Mouse (Mus musculus): ENCODE measurements around the gene Pde6h. TPM values are rescaled to one million over a fixed set of nuclear protein-coding genes. Genes with fewer than 3 reads are reported as not detected.
A peak's percentile ranks its signal among the peaks of the same experiment; 100 is the strongest.

Gene Pde6h
- polyA plus RNA-seq, 1 experiment from 2014 or later = not detected

DNA sequence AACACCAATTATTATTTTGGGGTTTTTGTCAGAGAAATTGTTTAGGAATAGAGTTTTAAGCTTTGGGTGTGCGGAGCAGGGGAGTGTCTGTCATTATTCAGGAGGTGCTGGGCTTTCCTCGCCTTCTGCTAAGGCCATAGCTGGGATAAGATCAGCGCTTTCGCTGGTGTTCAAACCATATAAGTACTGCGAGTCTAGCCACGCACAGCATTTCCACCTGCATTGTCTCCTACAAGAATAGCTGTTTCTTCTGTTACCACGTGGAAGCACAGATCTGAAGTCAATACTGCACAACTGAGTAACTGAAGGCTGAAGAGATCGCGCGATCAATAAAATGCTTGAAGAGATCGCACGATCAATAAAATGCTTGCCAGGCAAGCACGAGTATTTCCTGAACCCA lies 7.6 kb downstream of the Pde6h start:
- no peak for ATAC-seq (ENCODE audit: low FRiP score, low read depth)
- H3K36me3 ChIP-seq = no peaks in the 10 kb centered on the region
- H3K27ac ChIP-seq (replicated peaks) = peak overlapping the region; percentile 4; the same call in 1 of the 2 replicates
- 87% methylated on average over 13 of the region's 13 CpGs for WGBS
- no peak overlapping the region for H3K9ac ChIP-seq (replicated peaks)
- H3K9me3 ChIP-seq = no peaks in the 10 kb centered on the region
- H3K27me3 ChIP-seq = no peaks in the 10 kb centered on the region
- no peaks in the 10 kb centered on the region for H3K4me1 ChIP-seq
- H3K4me3 ChIP-seq = no peak overlapping the region
- H3K4me2 ChIP-seq (replicated peaks) = no peak overlapping the region

DNA sequence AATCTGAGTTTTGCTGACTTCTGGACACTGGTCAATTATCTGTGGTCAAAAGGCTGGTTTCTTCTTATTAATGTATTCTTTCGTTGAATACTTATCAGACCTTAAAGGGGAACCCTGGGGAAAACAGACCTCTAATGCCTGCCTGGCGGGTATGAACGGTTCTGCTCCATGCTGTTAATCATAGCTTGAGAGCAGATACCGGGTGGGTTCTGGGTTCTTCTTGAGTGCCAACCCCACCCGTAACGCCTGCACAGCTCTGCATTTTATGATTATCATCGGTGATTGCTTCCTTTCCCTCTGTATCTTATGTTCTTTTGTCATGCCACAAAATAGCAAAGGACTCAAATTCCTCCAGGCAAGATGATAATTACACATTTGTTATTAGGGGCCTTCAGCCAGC lies 10.4 kb downstream of the Pde6h start:
- Histone ChIP-seq H3K36me3 (no peaks in the 10 kb centered on the region), H3K27me3 (no peaks in the 10 kb centered on the region), H3K4me2 (replicated peaks) (no peak overlapping the region), H3K9me3 (no peaks in the 10 kb centered on the region), H3K9ac (replicated peaks) (no peak overlapping the region), H3K27ac (replicated peaks) (no peak overlapping the region), H3K4me3 (no peak overlapping the region), H3K4me1 (no peaks in the 10 kb centered on the region)
- 88% methylated on average over 7 of the region's 7 CpGs for WGBS
- ATAC-seq (ENCODE audit: low FRiP score, low read depth) = no peak

DNA sequence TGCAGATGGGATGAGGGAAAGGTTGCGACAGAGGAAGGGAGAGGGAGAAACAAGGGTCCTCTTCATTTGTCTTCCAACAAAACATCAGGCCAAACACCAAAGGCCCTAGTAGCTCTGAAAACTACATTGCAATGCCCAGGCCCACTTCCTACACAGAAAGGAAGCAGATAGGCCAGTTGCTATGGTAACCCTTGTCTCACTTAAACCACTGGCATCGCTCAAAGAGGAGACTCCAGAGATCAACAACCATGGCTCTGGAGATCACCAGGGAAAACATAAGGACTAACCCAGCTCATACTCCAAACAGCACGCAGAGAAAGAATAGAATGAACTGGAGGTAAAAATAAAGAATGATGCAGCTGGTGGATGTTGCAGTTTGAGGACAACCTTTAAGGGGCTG lies 11.6 kb downstream of the Pde6h start:
- no peaks in the 10 kb centered on the region for H3K4me1 ChIP-seq
- no peak overlapping the region for H3K4me3 ChIP-seq
- 64% methylated on average over 3 of the region's 3 CpGs for WGBS
- no peak overlapping the region for H3K9ac ChIP-seq (replicated peaks)
- no peak overlapping the region for H3K4me2 ChIP-seq (replicated peaks)
- H3K9me3 ChIP-seq = no peaks in the 10 kb centered on the region
- no peak overlapping the region for H3K27ac ChIP-seq (replicated peaks)
- no peak for ATAC-seq (ENCODE audit: low FRiP score, low read depth)
- H3K27me3 ChIP-seq = no peaks in the 10 kb centered on the region
- no peaks in the 10 kb centered on the region for H3K36me3 ChIP-seq

DNA sequence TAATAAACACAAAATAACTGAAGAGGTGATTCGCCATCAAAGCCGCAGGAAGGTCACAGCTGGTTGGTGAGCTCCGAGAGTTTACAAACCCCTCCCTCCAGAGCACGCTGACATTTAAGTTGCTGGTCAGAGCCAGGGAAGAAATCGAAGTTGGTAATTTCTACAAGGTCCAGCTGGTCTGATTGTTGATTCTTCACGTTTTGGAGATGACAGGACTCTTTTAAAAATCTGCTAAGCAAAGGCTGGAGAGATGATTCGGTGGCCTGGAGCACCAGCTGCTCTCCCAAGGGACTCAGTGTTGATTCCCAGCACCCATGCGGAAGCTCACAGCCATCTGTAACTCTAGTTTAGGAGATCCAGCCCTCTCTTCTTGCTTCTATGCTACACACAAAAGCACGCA lies 12.7 kb downstream of the Pde6h start:
- H3K4me2 ChIP-seq (replicated peaks) = no peak overlapping the region
- H3K4me3 ChIP-seq = no peak overlapping the region
- ATAC-seq (ENCODE audit: low FRiP score, low read depth) = no peak
- no peaks in the 10 kb centered on the region for H3K9me3 ChIP-seq
- H3K27me3 ChIP-seq = no peaks in the 10 kb centered on the region
- 91% methylated on average over 9 of the region's 9 CpGs for WGBS
- no peak overlapping the region for H3K9ac ChIP-seq (replicated peaks)
- H3K27ac ChIP-seq (replicated peaks) = no peak overlapping the region
- H3K4me1 ChIP-seq = no peaks in the 10 kb centered on the region
- H3K36me3 ChIP-seq = no peaks in the 10 kb centered on the region

DNA sequence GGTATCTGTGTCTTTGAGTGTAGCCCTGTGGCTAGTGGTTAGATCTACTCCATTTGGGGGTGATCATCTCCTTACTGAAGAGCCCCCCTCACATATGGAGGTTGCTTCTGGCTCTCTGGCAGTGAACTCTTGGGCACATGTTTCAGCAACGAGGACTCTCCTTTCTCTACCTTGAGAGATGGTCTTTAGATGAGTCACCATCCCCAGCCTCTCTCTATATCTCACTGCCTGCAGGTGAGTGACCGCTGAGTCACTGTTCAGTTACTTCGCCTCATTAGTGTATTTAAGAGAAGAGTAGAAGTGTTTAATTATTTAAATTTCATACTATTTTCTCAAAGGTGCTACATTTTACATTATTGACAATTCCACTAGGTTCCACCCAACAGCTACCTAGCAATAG lies 13.5 kb downstream of the Pde6h start:
- Histone ChIP-seq H3K4me2 (replicated peaks) (no peak overlapping the region), H3K27ac (replicated peaks) (no peak overlapping the region), H3K4me3 (no peak overlapping the region), H3K9me3 (no peaks in the 10 kb centered on the region), H3K9ac (replicated peaks) (no peak overlapping the region), H3K27me3 (no peaks in the 10 kb centered on the region), H3K4me1 (0 out of 2 replicates have a peak, but pooled peaks cover 3% of the 10 kb centered on the region), H3K36me3 (no peaks in the 10 kb centered on the region)
- no peak for ATAC-seq (ENCODE audit: low FRiP score, low read depth)
- WGBS = 85% methylated on average over 3 of the region's 3 CpGs

DNA sequence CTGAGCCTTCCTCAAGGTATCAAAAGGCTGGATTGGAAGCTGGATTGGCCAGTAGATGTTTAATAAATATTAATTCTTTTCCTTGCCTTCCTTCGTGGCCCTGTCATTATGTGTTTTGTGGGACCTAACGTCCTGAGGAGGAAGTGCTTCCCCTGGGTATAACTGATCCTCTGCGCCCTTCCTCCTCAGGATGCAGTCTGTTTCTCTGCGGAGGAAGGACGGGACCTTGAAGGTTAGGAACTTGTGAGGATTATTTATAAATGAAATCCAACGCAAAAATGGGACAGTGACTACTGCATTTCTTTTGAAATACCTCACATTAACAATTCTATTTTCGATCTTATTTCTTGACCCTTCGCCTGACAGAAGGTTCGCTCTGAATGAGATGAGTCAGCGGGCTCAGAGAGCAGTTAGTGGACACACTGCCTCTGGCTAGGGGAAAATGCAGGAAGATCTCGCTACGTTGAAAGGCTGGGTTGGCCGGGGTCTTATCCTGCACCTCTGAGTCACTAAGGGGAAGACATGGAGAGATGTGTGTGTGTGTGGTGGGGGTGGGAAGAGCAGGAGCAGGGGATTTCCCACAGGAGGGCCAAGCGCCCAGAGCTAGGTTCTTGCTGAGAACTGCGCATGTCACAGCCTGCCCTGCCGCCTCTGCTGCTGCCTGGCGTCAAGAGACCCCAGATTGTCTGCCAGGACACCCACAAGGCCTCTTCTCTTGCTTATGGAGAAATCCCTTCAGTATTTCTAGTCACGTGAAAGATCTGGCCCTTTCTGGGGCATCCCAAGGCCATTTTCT lies 14.9 kb downstream of the Pde6h start:
- Histone ChIP-seq H3K4me1 (0 out of 2 replicates have a peak, but pooled peaks cover 3% of the 10 kb centered on the region), H3K9me3 (no peaks in the 10 kb centered on the region), H3K27ac (replicated peaks) (no peak overlapping the region), H3K4me2 (replicated peaks) (no peak overlapping the region), H3K36me3 (no peaks in the 10 kb centered on the region), H3K4me3 (no peak overlapping the region), H3K9ac (replicated peaks) (no peak overlapping the region), H3K27me3 (no peaks in the 10 kb centered on the region)
- no peak for ATAC-seq (ENCODE audit: low FRiP score, low read depth)
- 84% methylated on average over 18 of the region's 18 CpGs for whole genome bisulfite sequencing

DNA sequence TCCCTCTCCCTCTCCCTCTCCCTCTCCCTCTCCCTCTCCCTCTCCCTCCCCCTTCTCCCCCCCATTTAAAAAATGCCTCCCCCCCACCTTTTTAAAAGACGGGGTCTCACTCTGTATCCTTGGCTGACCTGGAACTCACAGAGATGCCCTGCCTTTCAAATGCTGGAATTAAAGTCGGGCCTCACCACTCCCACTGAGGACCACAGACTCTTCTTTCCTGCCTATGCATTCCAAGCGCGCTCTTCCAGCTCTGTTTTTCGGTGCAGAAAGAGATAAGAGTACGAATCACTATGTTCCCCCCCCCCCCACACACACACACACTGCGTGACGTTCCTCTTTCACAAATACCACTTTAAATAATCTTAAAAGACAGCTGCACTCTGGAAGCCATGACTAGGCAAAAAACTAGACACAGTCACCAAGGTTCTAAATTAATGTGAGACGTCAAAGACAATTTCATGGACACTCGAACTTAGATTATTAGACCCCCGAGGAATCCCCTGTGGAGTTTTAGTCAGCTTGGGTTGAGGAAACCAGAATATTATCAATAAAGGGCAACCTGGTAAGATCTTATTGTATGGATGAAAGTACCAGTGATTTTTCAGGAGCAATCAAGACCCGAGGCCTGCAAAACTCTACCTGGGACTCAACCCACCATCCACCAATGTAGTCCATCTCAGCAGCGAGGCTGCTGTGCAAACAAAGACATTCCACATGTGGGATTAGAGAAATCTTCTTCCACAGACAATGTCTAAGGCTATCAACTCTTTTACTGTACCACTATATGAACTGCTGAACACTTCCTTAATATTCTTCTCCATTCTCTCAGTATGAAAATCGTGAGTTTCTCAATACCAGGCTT lies 15.9 kb downstream of the Pde6h start:
- Histone ChIP-seq H3K4me2 (replicated peaks) (no peak overlapping the region), H3K9me3 (no peaks in the 10 kb centered on the region), H3K4me1 (0 out of 2 replicates have a peak, but pooled peaks cover 3% of the 10 kb centered on the region), H3K9ac (replicated peaks) (no peak overlapping the region), H3K27ac (replicated peaks) (no peak overlapping the region), H3K36me3 (no peaks in the 10 kb centered on the region), H3K27me3 (no peaks in the 10 kb centered on the region), H3K4me3 (no peak overlapping the region)
- no peak for ATAC-seq (ENCODE audit: low FRiP score, low read depth)
- 74% methylated on average over 14 of the region's 14 CpGs for WGBS

DNA sequence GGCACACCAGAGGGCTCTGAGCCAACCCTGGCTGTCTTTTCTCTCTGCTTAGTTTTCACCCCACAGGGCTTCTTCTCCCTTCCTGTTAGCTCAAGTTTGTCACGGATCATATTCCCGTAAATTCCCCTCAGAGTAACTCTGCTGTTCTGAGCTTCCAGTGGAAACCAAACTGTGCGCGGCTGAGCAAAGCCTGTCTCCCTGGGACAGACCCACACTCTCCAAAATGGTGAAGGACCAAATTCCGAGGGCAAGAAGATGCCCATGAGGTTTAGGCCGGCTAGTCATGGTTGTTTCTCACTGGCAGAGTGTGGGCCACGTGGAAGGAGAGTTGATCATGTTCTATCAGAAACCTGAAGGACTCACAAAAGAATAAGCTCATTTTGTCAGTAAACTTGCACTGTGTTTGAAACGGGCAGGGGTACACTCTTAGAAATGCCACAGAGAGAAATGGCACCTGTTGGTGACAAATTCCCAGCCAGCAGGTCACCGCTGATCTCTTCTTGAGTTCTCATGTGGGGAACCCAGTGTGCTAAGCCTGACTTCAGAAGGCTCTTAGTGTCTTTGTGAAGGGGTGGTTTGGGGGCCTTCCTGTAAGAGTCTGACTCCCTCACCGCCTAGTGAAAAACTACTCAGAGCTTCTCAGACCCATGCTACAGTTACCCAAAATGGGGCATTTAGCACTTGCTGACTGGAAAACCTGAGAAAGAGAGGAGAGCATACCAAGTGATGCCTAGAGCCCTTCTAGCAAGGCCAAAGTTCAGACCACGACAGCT lies 16.7 kb downstream of the Pde6h start:
- 0 out of 2 replicates have a peak, but pooled peaks cover 3% of the 10 kb centered on the region for H3K4me1 ChIP-seq
- ATAC-seq (ENCODE audit: low FRiP score, low read depth) = no peak
- H3K36me3 ChIP-seq = no peaks in the 10 kb centered on the region
- no peak overlapping the region for H3K4me2 ChIP-seq (replicated peaks)
- WGBS = 80% methylated on average over 11 of the region's 11 CpGs
- no peak overlapping the region for H3K27ac ChIP-seq (replicated peaks)
- no peak overlapping the region for H3K9ac ChIP-seq (replicated peaks)
- no peaks in the 10 kb centered on the region for H3K27me3 ChIP-seq
- H3K4me3 ChIP-seq = no peak overlapping the region
- no peaks in the 10 kb centered on the region for H3K9me3 ChIP-seq

DNA sequence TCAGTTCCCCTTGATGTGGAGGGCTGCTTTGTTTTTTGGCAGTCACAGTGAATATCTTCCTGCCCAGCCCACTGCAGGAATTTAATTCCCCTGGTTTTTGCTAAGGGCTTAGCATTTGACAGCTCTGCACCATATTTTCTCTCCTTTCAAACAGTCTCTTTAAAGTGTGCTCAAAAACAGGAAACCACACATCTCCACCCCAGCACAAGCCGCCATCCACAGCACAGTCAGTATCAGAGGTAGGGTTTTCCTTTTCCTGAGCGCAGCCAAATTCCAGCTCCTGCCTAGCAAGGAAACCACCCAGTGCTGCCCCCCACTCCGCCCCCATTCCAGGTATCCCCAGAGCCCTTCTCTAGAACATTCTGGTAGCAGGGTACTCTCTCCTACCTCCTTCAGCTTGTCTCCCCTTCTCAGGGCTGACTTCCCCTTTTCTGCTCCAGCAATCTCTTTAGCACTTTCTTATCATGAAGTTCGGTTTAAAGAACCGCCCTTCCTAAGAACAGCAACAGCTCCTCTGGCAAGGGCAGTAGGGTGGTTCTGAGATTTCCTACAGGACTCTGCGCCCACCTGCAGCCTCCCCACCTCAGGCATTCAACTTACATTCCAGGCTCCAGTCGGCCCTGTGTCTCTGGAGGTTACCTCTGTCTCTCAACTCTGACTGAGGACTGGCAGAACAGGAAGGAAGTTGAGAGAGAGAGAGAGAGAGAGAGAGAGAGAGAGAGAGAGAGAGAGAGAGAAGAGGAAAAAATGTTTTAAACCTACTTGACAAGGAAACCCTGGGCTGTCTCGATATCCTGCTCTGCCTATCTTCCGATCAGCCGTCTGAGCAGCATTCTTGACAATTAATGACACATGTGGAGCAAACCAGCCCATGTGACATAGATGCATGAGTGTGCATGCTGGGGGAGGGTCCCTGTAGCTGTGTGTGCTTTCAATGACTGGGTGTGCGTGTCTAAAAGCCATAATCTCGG lies 17.7 kb downstream of the Pde6h start, which contains the start of gene Arhgdib:
Arhgdib (minus strand) TSS at position 849 of the 971 bp plus-strand sequence.
- Histone ChIP-seq H3K9ac (replicated peaks) (no peak within 1 kb of the TSS), H3K4me1 (0 out of 2 replicates have a peak, but pooled peaks cover 3% of the 10 kb centered on the region), H3K36me3 (no peaks in the 10 kb centered on the region), H3K4me3 (no peak within 1 kb of the TSS), H3K4me2 (replicated peaks) (no peak within 1 kb of the TSS), H3K27me3 (no peaks in the 10 kb centered on the region), H3K27ac (replicated peaks) (no peak within 1 kb of the TSS), H3K9me3 (no peaks in the 10 kb centered on the region)
- 66% methylated on average over 12 of the region's 12 CpGs for WGBS
- ATAC-seq (ENCODE audit: low FRiP score, low read depth) = no peak

DNA sequence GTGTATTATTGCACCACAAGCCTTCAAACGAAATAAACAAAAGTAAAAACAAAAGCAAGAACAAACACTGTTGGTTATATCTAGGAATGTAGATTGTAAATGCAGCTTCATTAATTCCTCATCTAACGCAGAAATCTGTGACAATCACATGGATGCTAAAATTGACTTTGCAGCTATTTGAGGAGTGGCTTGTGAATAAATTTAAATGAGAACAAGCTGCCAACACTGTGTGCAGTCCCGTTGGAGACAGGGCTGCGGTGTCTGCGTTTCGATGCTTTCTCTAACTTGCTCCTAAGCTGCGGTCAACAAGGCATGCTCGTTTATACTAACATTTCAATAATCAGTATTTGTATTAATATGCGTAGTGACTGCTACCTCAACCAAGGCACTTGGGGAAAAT lies 18.6 kb downstream of the Pde6h start:
- ATAC-seq (ENCODE audit: low FRiP score, low read depth) = no peak
- no peaks in the 10 kb centered on the region for H3K36me3 ChIP-seq
- WGBS = 85% methylated on average over 9 of the region's 9 CpGs
- no peak overlapping the region for H3K4me2 ChIP-seq (replicated peaks)
- no peaks in the 10 kb centered on the region for H3K9me3 ChIP-seq
- no peak overlapping the region for H3K27ac ChIP-seq (replicated peaks)
- no peak overlapping the region for H3K9ac ChIP-seq (replicated peaks)
- H3K4me3 ChIP-seq = no peak overlapping the region
- H3K27me3 ChIP-seq = no peaks in the 10 kb centered on the region
- peaks cover 3% of the 10 kb centered on the region; the same call in 1 of the 2 replicates for H3K4me1 ChIP-seq

DNA sequence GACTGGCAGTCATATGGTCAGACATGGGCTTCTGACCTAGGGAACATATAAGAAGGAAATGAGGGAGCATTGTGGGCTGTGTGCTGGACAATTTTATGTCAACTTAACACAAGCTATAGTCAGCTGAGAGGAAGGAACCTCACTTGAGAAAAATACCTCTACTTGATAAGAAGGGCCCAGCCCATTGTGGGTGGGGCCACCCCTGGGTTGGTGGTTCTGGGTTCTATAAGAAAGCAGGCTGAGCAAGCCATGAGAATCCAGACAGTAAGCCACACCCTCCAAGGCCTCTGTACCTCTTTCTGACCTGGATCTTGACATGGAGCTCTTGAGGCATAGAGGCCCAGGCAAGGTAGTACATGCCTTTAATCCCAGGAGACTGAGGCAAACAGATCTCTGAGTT lies 19.8 kb downstream of the Pde6h start:
- no peaks in the 10 kb centered on the region for H3K27me3 ChIP-seq
- no peak for ATAC-seq (ENCODE audit: low FRiP score, low read depth)
- H3K4me3 ChIP-seq = no peak overlapping the region
- H3K9me3 ChIP-seq = no peaks in the 10 kb centered on the region
- no peak overlapping the region for H3K9ac ChIP-seq (replicated peaks)
- H3K4me2 ChIP-seq (replicated peaks) = no peak overlapping the region
- H3K27ac ChIP-seq (replicated peaks) = no peak overlapping the region
- peaks cover 8% of the 10 kb centered on the region; the same call in 1 of the 2 replicates for H3K4me1 ChIP-seq
- H3K36me3 ChIP-seq = no peaks in the 10 kb centered on the region

All from midbrain, embryonic 12.5 days (tissue).